Mouse (Mus musculus): ENCODE measurements at regions not wholly inside any gene's neighbourhood (a gene's known extent, or its start where the extent isn't known, plus 50 kb on each side); places are given as distances from the start of the nearest gene placed in this dataset.
A peak's percentile ranks its signal among the peaks of the same experiment; 100 is the strongest.

- TF ChIP-seq CTCF (IDR thresholded peaks at IDR 0.05; ENCODE audit: extremely low read depth, insufficient read depth, insufficient read length, insufficient replicate concordance) (peak; percentile 26; the same call in 1 of the 2 replicates), POLR2A (IDR thresholded peaks at IDR 0.05; ENCODE audit: low read depth, low read length) (no peak)
Measured at GRCm38 (mm10) chr19:28160582-28160981, 149.6 kb upstream of the Rfx3 start.

Data from spleen, adult 2 months (tissue).